Mouse (Mus musculus) small intestine, adult 2 months (tissue): ENCODE results near the gene Gm49388. TPM values are rescaled to one million over a fixed set of nuclear protein-coding genes. Genes with fewer than 3 reads are reported as not detected.
A peak's percentile ranks its signal among the peaks of the same experiment; 100 is the strongest.

ENCODE experiments used
- H3K27ac ChIP-seq: fragments of 200-500 bp; 2 replicates; pipeline ENCODE4 v1.5.1; 2012; ENCODE audit warnings: low read depth, low read length, control low read depth, inconsistent platforms; ENCODE audit not compliant: insufficient read depth
- H3K27me3 ChIP-seq: fragments of 200-500 bp; 2 replicates; pipeline ENCODE4 v1.6.1; 2012; ENCODE audit warnings: mild to moderate bottlenecking, moderate library complexity, low read length, inconsistent platforms; ENCODE audit not compliant: control insufficient read depth, insufficient read depth
- H3K36me3 ChIP-seq: fragments of 200-500 bp; 2 replicates; pipeline ENCODE4 v1.6.1; 2012; ENCODE audit warnings: mild to moderate bottlenecking, low read length, control low read depth, inconsistent platforms; ENCODE audit not compliant: control insufficient read depth, insufficient read depth
- H3K4me1 ChIP-seq: fragments of 200-500 bp; 2 replicates; pipeline ENCODE4 v1.6.1; 2012; ENCODE audit warnings: low read length, inconsistent platforms, mixed read lengths; ENCODE audit not compliant: control insufficient read depth, insufficient read depth, insufficient read length
- H3K4me3 ChIP-seq: fragments of 200-500 bp; 2 replicates; pipeline ENCODE4 v1.5.1; 2012; ENCODE audit warnings: low read depth, mild to moderate bottlenecking, control low read depth, inconsistent platforms, low read length, moderate library complexity
- CTCF ChIP-seq: fragments of 200-500 bp; IDR thresholded peaks from 2 replicates; pipeline ENCODE4 v1.5.1; 2012; ENCODE audit warnings: low read depth, mild to moderate bottlenecking, control low read depth, inconsistent platforms, low read length, moderate library complexity, mixed read lengths; ENCODE audit not compliant: insufficient replicate concordance, insufficient read length; ENCODE audit errors: extremely low read depth
- POLR2A ChIP-seq: fragments of 200-500 bp; IDR thresholded peaks from 2 replicates; pipeline ENCODE4 v1.6.1; 2012; ENCODE audit warnings: low read depth, mild to moderate bottlenecking, control low read depth, inconsistent platforms, low read length, moderate library complexity
- WGBS: fragments of 180-500 bp; shearing (Covaris S2); methylation state at CpG from one replicate; pipeline ENCODE4 v1.1.7; 2018; 5-methylcytosine and 5-hydroxymethylcytosine counted together
- polyA plus RNA-seq: library from polyadenylated mRNA; depleted of rRNA; stranded (reverse); fragments of >200 nt; gene quantifications from 2 replicates; pipeline ENCODE4 v1.2.3, GENCODE M21; 2012

Gene Gm49388
- polyA plus RNA-seq, 1 experiment, result not detected

- Histone ChIP-seq H3K36me3 (peaks cover 51% of the 10 kb centered on the region), H3K27ac (no peak overlapping the region), H3K4me3 (no peak overlapping the region), H3K4me1 (peaks cover 12% of the 10 kb centered on the region; the same call in 1 of the 2 replicates), H3K27me3 (no peaks in the 10 kb centered on the region)
- no peak for TF ChIP-seq POLR2A
- no peak for TF ChIP-seq CTCF
- 92% methylated on average over 1 of the region's 1 CpGs for WGBS
Measured at GRCm38 (mm10) chr7:127799738-127800137, 14.3 kb downstream of the Gm49388 start.

GRCm38 (mm10) chr7:127800435-127801009, 15.1 kb downstream of the Gm49388 start, which contains the start of gene Hsd3b7:
Gene Hsd3b7, plus strand, starts transcription at chr7:127800604.
- Histone ChIP-seq H3K27me3 (no peaks in the 10 kb centered on the region), H3K36me3 (peaks cover 44% of the 10 kb centered on the region), H3K4me1 (peaks cover 18% of the 10 kb centered on the region; the same call in 1 of the 2 replicates), H3K4me3 (peak within 1 kb of the TSS; percentile 53), H3K27ac (peak within 1 kb of the TSS; percentile 3)
- TF ChIP-seq CTCF (peak; percentile 99), POLR2A (peak; percentile 60)
- WGBS, result 4% methylated on average over 6 of the region's 6 CpGs

GRCm38 (mm10) chr7:127801010-127801621, 15.7 kb downstream of the Gm49388 start:
- peak overlapping the region; percentile 3 for H3K27ac ChIP-seq
- TF ChIP-seq POLR2A, result no peak
- no peak for TF ChIP-seq CTCF
- WGBS, result 27% methylated on average over 8 of the region's 8 CpGs
- peaks cover 18% of the 10 kb centered on the region; the same call in 1 of the 2 replicates for H3K4me1 ChIP-seq
- H3K27me3 ChIP-seq, result no peaks in the 10 kb centered on the region
- peaks cover 38% of the 10 kb centered on the region for H3K36me3 ChIP-seq
- H3K4me3 ChIP-seq, result peak overlapping the region; percentile 53

GRCm38 (mm10) chr7:127802313-127802712, 16.9 kb downstream of the Gm49388 start:
- TF ChIP-seq CTCF, result no peak
- no peak for TF ChIP-seq POLR2A
- Histone ChIP-seq H3K36me3 (peaks cover 27% of the 10 kb centered on the region), H3K4me1 (peaks cover 21% of the 10 kb centered on the region), H3K27ac (no peak overlapping the region), H3K27me3 (no peaks in the 10 kb centered on the region), H3K4me3 (no peak overlapping the region)
- 91% methylated on average over 17 of the region's 17 CpGs for WGBS

- H3K4me1 ChIP-seq, result peaks cover 27% of the 10 kb centered on the region
- no peaks in the 10 kb centered on the region for H3K36me3 ChIP-seq
- WGBS, result 67% methylated on average over 5 of the region's 5 CpGs
- TF ChIP-seq CTCF (no peak), POLR2A (no peak)
- H3K4me3 ChIP-seq, result no peak overlapping the region
- H3K27me3 ChIP-seq, result no peaks in the 10 kb centered on the region
- no peak overlapping the region for H3K27ac ChIP-seq
Measured at GRCm38 (mm10) chr7:127808821-127809220, 23.4 kb downstream of the Gm49388 start.

- Histone ChIP-seq H3K27ac (no peak overlapping the region), H3K36me3 (no peaks in the 10 kb centered on the region), H3K4me3 (no peak overlapping the region), H3K27me3 (no peaks in the 10 kb centered on the region), H3K4me1 (peaks cover 24% of the 10 kb centered on the region)
- TF ChIP-seq POLR2A, result no peak
- no peak for TF ChIP-seq CTCF
- WGBS, result 96% methylated on average over 1 of the region's 1 CpGs
Measured at GRCm38 (mm10) chr7:127809846-127810245, 24.4 kb downstream of the Gm49388 start.

GRCm38 (mm10) chr7:127810650-127811049, 25.2 kb downstream of the Gm49388 start:
- H3K4me3 ChIP-seq, result peak overlapping the region; percentile 33
- peaks cover 20% of the 10 kb centered on the region for H3K4me1 ChIP-seq
- H3K27me3 ChIP-seq, result no peaks in the 10 kb centered on the region
- no peak overlapping the region for H3K27ac ChIP-seq
- no peaks in the 10 kb centered on the region for H3K36me3 ChIP-seq
- 75% methylated on average over 10 of the region's 10 CpGs for WGBS
- TF ChIP-seq POLR2A, result no peak
- no peak for TF ChIP-seq CTCF
